Mouse (Mus musculus) urinary bladder, postnatal 10 days (tissue): Measurements from ENCODE around the gene Arhgap6.
"Not testable (repeated sequence)": the region's sequence is repeated elsewhere in the genome, so short reads cannot be mapped to it uniquely, and the experiment has no call there.

Source experiments
- DNase-seq: peaks from one replicate; pipeline ENCODE4 v3.0.0; 2022; ENCODE audit warnings: low spot score

Arhgap6 gene

DNA sequence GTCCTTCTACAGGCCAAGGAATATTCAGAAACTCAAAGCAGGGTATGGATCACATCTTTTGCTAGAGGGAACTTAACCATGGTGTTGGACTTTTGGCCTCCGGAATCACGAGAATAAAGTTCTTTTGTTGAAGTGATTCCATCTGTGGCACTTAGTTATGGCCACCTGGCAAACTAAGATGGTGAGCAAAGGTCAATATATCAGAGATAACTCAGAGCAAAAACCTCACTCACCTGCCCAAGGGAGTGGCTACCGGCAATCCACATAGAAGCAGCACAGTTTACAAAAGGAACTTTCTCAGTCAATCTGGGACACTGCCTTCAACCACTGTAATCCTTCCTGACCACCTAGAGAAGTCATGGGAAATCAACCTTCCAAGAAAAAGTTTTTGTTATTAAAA lies 513.7 kb downstream of the Arhgap6 start:
- no peak for DNase-seq

DNA sequence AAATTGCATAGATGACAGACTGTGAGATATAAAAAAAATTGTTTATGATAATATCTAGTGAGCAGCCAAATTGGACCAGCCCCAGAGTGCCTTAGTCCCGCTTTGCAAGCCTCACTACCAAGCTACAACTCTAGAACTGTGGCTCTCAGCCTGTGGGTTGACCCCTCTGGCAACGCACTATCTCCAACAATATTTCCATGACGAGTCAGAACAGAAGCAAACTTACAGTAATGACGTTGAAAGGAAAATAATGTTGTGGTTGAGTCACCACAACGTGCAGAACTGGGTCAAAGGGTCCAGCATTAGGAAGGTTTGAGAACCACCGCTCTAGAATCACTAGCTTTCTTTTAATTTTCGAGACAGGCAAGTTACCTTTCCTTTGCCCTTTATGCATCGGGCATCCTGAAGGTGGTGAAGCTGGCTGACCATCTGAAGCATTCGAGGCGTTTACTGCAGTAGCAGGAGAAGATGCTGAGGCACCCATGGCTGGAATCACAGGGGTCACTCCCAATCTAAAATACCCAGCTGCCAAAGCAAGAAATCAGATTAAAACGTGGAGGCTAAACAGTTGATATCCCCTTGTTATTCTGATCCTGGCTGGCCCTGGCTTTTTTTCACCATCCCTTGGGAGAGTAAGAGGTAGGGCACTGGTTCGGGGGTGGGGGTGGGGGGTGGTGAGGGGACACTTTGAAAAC lies 524.3 kb downstream of the Arhgap6 start:
- DNase-seq, result no peak

DNA sequence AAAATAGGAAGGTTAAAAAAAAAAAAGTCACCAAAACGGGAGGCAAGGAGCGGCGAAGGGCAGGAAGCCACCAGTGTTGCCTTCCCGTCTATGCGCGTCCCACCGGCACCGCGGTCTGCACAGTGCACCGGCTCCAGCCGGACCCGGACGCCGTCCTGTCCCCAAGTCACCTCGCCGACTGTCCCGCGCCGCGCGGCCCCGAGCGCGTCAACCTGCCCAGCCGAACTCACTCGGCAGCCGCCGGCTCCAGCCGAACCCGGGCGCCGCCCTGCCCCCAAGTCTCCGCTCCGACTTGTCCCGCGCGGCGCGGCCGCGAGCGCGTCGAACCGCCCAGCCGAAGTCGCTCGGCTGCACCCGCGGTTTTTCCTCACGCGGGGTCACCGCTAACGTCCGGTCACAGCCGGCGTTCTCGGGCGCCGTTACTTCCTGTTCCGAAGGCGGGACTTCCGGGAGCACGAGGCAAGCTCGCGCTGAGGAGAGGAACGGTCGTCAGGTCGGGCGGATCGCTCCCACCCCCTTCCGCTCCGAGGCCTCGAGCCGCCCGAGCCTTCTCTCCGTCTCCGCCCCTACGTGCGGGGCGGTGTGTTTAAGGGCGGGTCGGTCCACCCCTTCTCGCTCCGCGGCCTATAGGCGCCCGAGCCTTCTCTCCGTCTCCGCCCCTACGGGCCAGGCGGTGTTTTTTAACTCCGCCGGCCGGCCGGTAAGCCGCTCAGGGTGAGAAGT lies 525.2 kb downstream of the Arhgap6 start, which contains the start of gene Hccs:
Hccs (minus strand) TSS at position 428 of the 723 bp plus-strand sequence.
- DNase-seq, result peak; percentile 37

DNA sequence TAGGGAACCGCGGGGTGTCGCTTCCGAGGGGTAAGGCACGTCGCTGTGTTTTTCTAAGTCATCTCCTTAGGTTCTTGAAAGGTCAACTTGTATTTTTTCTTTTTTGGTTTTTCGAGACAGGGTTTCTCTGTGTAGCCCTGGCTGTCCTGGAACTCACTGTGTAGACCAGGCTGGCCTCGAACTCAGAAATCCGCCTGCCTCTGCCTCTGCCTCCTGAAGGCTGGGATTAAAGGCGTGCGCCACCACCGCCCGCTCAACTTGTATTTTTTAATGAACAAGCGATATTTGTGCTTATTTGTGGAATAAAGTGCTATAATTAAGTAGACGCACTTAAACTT lies 525.7 kb downstream of the Arhgap6 start:
- DNase-seq, result not testable (repeated sequence)

DNA sequence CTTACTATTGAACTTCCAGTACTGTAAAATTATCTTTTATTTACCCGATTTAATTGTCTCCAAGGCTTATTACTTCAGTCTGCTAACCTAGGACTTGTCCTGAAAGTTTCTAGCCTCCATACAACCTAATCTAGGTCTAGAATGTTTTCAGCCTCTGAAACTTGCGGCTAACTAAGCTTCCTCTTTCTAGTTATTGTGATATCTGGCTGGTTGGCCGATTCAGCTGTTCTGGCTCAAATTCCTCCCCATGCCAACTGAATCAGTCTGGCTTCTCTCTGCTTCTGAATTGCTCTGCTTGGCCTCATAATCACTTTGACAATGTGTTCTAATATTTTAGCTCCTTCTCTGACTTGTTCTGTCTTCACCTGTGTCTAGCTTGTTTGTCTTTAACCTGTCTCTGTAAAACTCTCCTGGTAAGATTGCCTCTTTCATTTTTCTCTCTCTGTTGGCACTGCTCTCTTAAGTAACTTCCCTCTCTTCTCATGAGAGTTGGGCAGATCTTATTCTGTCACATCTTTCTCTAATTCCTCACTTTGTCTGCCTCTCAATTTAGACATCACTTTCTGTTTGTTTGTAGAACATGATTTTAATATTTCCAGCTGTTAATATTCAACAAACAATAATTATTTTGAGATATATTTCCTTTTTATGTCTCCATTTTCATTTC lies 531.2 kb downstream of the Arhgap6 start:
- DNase-seq, result no peak

DNA sequence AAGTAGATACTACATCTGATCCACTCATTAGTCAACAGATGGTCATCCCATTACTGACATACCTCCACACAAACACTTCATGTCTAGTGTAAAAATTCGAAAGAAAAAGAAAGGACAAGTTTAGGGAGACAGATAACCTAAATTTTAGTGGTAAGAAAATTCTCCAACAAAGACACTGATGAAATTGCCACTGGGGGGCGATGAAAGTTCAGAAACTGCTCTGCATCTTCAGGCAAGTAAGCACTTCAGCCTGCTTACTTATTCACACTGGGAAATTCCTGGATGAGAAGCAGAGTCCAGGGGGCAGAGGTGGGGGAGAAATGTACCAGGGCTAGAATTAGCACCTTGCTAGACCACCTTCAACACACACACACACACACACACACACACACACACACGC lies 537.4 kb downstream of the Arhgap6 start:
- no peak for DNase-seq

DNA sequence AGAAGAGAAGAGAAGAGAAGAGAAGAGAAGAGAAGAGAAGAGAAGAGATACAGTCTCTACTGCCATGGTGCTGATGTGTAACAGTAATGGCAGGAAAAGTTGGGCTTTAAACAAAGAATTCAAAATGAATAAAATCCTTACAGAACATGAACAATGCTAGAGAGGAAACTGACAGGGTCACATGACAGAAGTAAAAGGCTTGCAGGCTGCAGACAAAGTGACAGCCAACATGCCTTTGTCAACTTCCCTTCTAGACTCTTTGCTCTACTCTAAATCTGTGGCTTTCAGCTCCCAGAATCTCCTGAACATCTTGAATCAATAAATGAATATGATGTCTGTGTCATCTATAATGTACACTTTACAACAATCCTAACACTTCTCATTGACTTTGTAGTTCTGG lies 542.7 kb downstream of the Arhgap6 start:
- no peak for DNase-seq

DNA sequence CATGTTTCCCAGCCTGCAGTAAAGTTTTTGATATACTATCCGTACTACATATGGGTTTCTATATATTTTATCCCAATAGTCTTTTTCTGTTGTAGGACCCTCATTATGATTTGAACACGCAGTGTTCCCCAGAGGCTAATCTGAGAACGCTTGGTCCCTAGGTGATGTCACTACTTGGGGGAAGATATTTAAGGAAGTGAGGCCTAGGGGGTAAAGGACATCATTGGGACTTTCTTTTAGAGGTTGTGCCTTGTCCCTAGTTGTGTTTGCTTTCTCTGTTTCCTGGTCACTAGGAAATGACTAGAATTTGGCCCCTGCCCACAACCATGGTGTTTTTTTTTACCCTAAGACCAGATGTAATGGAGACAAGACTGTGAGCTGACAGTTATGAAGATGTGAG lies 543.3 kb downstream of the Arhgap6 start:
- DNase-seq, result no peak
